Mouse (Mus musculus) cerebellum, adult 2 months (tissue): ENCODE measurements around the gene Podnl1. TPM values are rescaled to one million over a fixed set of nuclear protein-coding genes. Genes with fewer than 3 reads are reported as not detected.

Source experiments
- DNase-seq, 2 experiments: peaks; one replicate each; pipeline ENCODE4 v3.0.0; 2021
- H3K27ac ChIP-seq: fragments of 200-500 bp; 2 replicates; pipeline ENCODE4 v1.5.1; 2012; ENCODE audit warnings: low read length, control low read depth, inconsistent platforms; ENCODE audit not compliant: insufficient read depth
- H3K27me3 ChIP-seq: fragments of 200-500 bp; 2 replicates; pipeline ENCODE4 v1.6.1; 2012; ENCODE audit warnings: inconsistent platforms, mild to moderate bottlenecking, low read length, moderate library complexity; ENCODE audit not compliant: control insufficient read depth, insufficient read depth
- H3K4me1 ChIP-seq: fragments of 200-500 bp; 2 replicates; pipeline ENCODE4 v1.6.1; 2011; ENCODE audit warnings: low read length; ENCODE audit not compliant: control insufficient read depth, insufficient read depth
- H3K4me3 ChIP-seq: fragments of 200-500 bp; replicated peaks from 2 replicates; pipeline ENCODE3; 2011; ENCODE audit warnings: mild to moderate bottlenecking, low read depth, low read length, control low read depth; ENCODE audit not compliant: insufficient read depth
- CTCF ChIP-seq: fragments of 200-500 bp; IDR thresholded peaks from 2 replicates; pipeline ENCODE4 v1.5.1; 2011; ENCODE audit warnings: low read depth, mild to moderate bottlenecking, control low read depth, low read length, moderate library complexity, borderline replicate concordance; ENCODE audit not compliant: insufficient read depth
- POLR2A ChIP-seq: fragments of 200-500 bp; IDR thresholded peaks from 2 replicates; pipeline ENCODE4 v1.6.1; 2011; ENCODE audit warnings: low read length, control low read depth, borderline replicate concordance; ENCODE audit not compliant: insufficient read depth
- whole genome bisulfite sequencing: fragments of 180-500 bp; shearing (Covaris S2); methylation state at CpG from one replicate; pipeline ENCODE4 v1.1.7; 2018; 5-methylcytosine and 5-hydroxymethylcytosine counted together
- polyA plus RNA-seq: library from polyadenylated mRNA; depleted of rRNA; stranded (reverse); fragments of >200 nt; gene quantifications from 2 replicates; pipeline ENCODE4 v1.2.3, GENCODE M21; 2012

Gene Podnl1
- polyA plus RNA-seq, 1 experiment: 0.20 TPM

- no peak overlapping the region for H3K4me3 ChIP-seq
- no peaks in the 10 kb centered on the region for H3K4me1 ChIP-seq
- no peak overlapping the region for H3K27ac ChIP-seq
- DNase-seq: no peak
- WGBS: 78% methylated on average over 9 of the region's 9 CpGs
- TF ChIP-seq POLR2A (no peak), CTCF (no peak)
- no peaks in the 10 kb centered on the region for H3K27me3 ChIP-seq
These were observed 36.5 kb upstream of the Podnl1 start for GRCm38 (mm10) chr8:84089277-84089676.

GRCm38 (mm10) chr8:84090585-84090984 lies 35.2 kb upstream of the Podnl1 start:
- no peak for TF ChIP-seq POLR2A
- no peak for TF ChIP-seq CTCF
- H3K27ac ChIP-seq: no peak overlapping the region
- no peak overlapping the region for H3K4me3 ChIP-seq
- no peaks in the 10 kb centered on the region for H3K27me3 ChIP-seq
- DNase-seq: no peak
- no peaks in the 10 kb centered on the region for H3K4me1 ChIP-seq
- WGBS: 66% methylated on average over 8 of the region's 8 CpGs

- DNase-seq: no peak
- H3K27ac ChIP-seq: no peak overlapping the region
- TF ChIP-seq POLR2A (no peak), CTCF (no peak)
- H3K4me3 ChIP-seq: no peak overlapping the region
- WGBS: 66% methylated on average over 8 of the region's 8 CpGs
- peaks cover under 1% of the 10 kb centered on the region; the same call in 1 of the 2 replicates for H3K4me1 ChIP-seq
- no peaks in the 10 kb centered on the region for H3K27me3 ChIP-seq
These were observed 29.7 kb upstream of the Podnl1 start for GRCm38 (mm10) chr8:84096061-84096460.

- peaks cover 21% of the 10 kb centered on the region for H3K4me1 ChIP-seq
- TF ChIP-seq CTCF (no peak), POLR2A (no peak)
- no peak overlapping the region for H3K4me3 ChIP-seq
- no peaks in the 10 kb centered on the region for H3K27me3 ChIP-seq
- no peak overlapping the region for H3K27ac ChIP-seq
- DNase-seq: no peak
- WGBS: 95% methylated on average over 7 of the region's 7 CpGs
These were observed 27.4 kb upstream of the Podnl1 start for GRCm38 (mm10) chr8:84098376-84098775.

- 75% methylated on average over 25 of the region's 25 CpGs for WGBS
- Histone ChIP-seq H3K4me3 (no peak overlapping the region), H3K27ac (no peak overlapping the region), H3K27me3 (no peaks in the 10 kb centered on the region), H3K4me1 (peaks cover 21% of the 10 kb centered on the region)
- DNase-seq: no peak
- TF ChIP-seq CTCF (no peak), POLR2A (no peak)
These were observed 24.1 kb upstream of the Podnl1 start for GRCm38 (mm10) chr8:84101476-84102270.

- TF ChIP-seq CTCF (no peak), POLR2A (no peak)
- Histone ChIP-seq H3K4me3 (peak overlapping the region; percentile 90), H3K4me1 (peaks cover 21% of the 10 kb centered on the region), H3K27me3 (no peaks in the 10 kb centered on the region), H3K27ac (0 out of 2 replicates have a peak overlapping the region, but pooled peaks have one; percentile 37)
- DNase-seq: peak in 1 of 2 experiments; percentile 44
- 13% methylated on average over 3 of the region's 3 CpGs for WGBS
These were observed 22.2 kb upstream of the Podnl1 start for GRCm38 (mm10) chr8:84103601-84104000.

GRCm38 (mm10) chr8:84104221-84104620 lies 21.6 kb upstream of the Podnl1 start:
- peak in 1 of 2 experiments; percentile 68 for DNase-seq
- WGBS: 1% methylated on average over 25 of the region's 29 CpGs
- TF ChIP-seq POLR2A: no peak
- no peak for TF ChIP-seq CTCF
- Histone ChIP-seq H3K27me3 (no peaks in the 10 kb centered on the region), H3K27ac (peak overlapping the region; percentile 37; the same call in 1 of the 2 replicates), H3K4me1 (peaks cover 21% of the 10 kb centered on the region), H3K4me3 (peak overlapping the region; percentile 90)

GRCm38 (mm10) chr8:84104697-84105609 lies 20.8 kb upstream of the Podnl1 start, which contains the start of gene Dcaf15:
Dcaf15 (minus strand) TSS chr8:84104768.
- peak; percentile 98 to 99 for DNase-seq
- 3% methylated on average over 42 of the region's 42 CpGs for WGBS

More at GRCm38 (mm10) chr8:84104697-84105609, 20.8 kb upstream of the Podnl1 start, which contains the start of gene Dcaf15:
- no peaks in the 10 kb centered on the region for H3K27me3 ChIP-seq
- peak within 1 kb of the TSS; percentile 90 for H3K4me3 ChIP-seq
- peak within 1 kb of the TSS; percentile 42 for H3K27ac ChIP-seq
- peaks cover 21% of the 10 kb centered on the region for H3K4me1 ChIP-seq
- TF ChIP-seq POLR2A: peak; percentile 70; the same call in 1 of the 2 replicates
- no peak for TF ChIP-seq CTCF
